Mouse (Mus musculus) brain, embryonic 18.5 days (tissue): ENCODE data around the gene Rapgef4.
"Not testable (repeated sequence)": the region's sequence is repeated elsewhere in the genome, so short reads cannot be mapped to it uniquely, and the experiment has no call there.

Source experiments
- DNase-seq: peaks from one replicate; pipeline ENCODE4 v3.0.0-alpha.2; 2012; ENCODE audit warnings: low read depth, low spot score

The Rapgef4 gene

GRCm38 (mm10) chr2:72026506-72026905, 45.5 kb downstream of the Rapgef4 start:
- no peak for DNase-seq

GRCm38 (mm10) chr2:72029081-72029480, 48.0 kb downstream of the Rapgef4 start:
- DNase-seq: no peak

- DNase-seq: no peak
Measured at GRCm38 (mm10) chr2:72029586-72030144, 48.6 kb downstream of the Rapgef4 start.

- DNase-seq: no peak
Measured at GRCm38 (mm10) chr2:72031717-72032116, 50.7 kb downstream of the Rapgef4 start.

- no peak for DNase-seq
Measured at GRCm38 (mm10) chr2:72035616-72036015, 54.6 kb downstream of the Rapgef4 start.

GRCm38 (mm10) chr2:72037357-72037756, 56.3 kb downstream of the Rapgef4 start:
- no peak for DNase-seq

- peak; percentile 66 for DNase-seq
Measured at GRCm38 (mm10) chr2:72038235-72038634, 57.2 kb downstream of the Rapgef4 start.

GRCm38 (mm10) chr2:72038651-72039251, 57.7 kb downstream of the Rapgef4 start:
- DNase-seq: peak; percentile 46

- no peak for DNase-seq
Measured at GRCm38 (mm10) chr2:72039522-72040045, 58.5 kb downstream of the Rapgef4 start.

GRCm38 (mm10) chr2:72041087-72041486, 60.0 kb downstream of the Rapgef4 start:
- DNase-seq: no peak

GRCm38 (mm10) chr2:72042093-72042492, 61.1 kb downstream of the Rapgef4 start:
- DNase-seq: no peak

GRCm38 (mm10) chr2:72044191-72044590, 63.2 kb downstream of the Rapgef4 start:
- no peak for DNase-seq

GRCm38 (mm10) chr2:72045024-72045423, 64.0 kb downstream of the Rapgef4 start:
- no peak for DNase-seq

GRCm38 (mm10) chr2:72045659-72046058, 64.6 kb downstream of the Rapgef4 start:
- DNase-seq: no peak

- DNase-seq: no peak
Measured at GRCm38 (mm10) chr2:72050451-72050850, 69.4 kb downstream of the Rapgef4 start.

GRCm38 (mm10) chr2:72054280-72054679, 73.2 kb downstream of the Rapgef4 start:
- DNase-seq: no peak

- no peak for DNase-seq
Measured at GRCm38 (mm10) chr2:72054736-72055135, 73.7 kb downstream of the Rapgef4 start.

- DNase-seq: no peak
Measured at GRCm38 (mm10) chr2:72055476-72055875, 74.4 kb downstream of the Rapgef4 start.

GRCm38 (mm10) chr2:72056081-72056874, 75.2 kb downstream of the Rapgef4 start:
- DNase-seq: no peak

GRCm38 (mm10) chr2:72062931-72063330, 81.9 kb downstream of the Rapgef4 start:
- no peak for DNase-seq

GRCm38 (mm10) chr2:72068505-72068904, 87.5 kb downstream of the Rapgef4 start:
- no peak for DNase-seq

GRCm38 (mm10) chr2:72070086-72070485, 89.0 kb downstream of the Rapgef4 start:
- no peak for DNase-seq

GRCm38 (mm10) chr2:72073121-72073520, 92.1 kb downstream of the Rapgef4 start:
- not testable (repeated sequence) for DNase-seq
